Mouse (Mus musculus) thymus, adult 18-20 months (tissue): ENCODE data around the gene Krtap5-5.
"Not testable (repeated sequence)": the region's sequence is repeated elsewhere in the genome, so short reads cannot be mapped to it uniquely, and the experiment has no call there.

Experiments
- DNase-seq, 2 experiments: peaks; one replicate each; pipeline ENCODE4 v3.0.0; 2022; ENCODE audit warnings: mixed read lengths in 2 of 2

Gene Krtap5-5

DNA sequence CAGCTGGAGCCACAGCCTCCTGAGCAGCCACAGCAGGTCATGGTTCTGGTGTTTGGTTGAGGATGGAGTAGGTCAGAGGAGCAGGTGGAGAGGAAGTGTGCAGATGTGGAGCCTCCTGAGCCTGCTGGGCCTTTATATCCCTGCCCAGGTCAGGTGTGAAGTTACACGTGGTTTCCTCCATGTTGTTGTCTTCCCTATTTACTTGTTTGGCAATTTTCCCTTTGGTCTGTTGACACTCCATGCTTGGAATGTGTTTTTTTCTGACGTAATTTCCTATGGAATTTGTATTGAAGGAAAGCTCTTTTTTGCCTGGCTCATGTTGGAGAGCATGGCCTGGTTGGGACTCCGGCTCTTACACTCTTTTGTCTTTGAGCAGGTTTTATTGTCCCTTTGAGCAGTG is at the start of gene Krtap5-5:
Krtap5-5 (minus strand) TSS at position 101 of the 400 bp plus-strand sequence.
- DNase-seq: not testable (repeated sequence)

DNA sequence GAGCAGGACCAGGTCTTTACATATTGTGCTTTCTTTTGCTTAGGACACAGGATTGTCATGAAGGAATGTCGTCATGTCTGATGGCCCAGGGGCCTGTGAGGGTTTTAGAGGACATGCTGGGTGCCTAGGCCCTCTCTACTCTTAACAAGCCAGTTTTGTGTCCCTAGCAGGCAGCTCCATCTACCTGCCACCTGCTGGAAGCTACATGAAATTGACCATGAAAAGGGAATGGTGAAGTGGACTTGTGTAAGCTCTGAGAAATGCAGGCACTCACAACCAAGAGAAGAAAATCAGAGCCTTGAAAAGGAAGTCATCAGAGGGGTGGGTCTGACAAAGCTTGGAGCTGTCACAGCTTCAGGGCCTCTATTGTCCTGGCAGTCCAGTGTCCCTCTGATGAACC is 49.5 kb upstream of the Krtap5-5 start:
- not testable (repeated sequence) for DNase-seq

- DNase-seq: peak in 1 of 2 experiments; percentile 6
Observed at GRCm38 (mm10) chr7:142278183-142278582, 48.4 kb upstream of the Krtap5-5 start.

- DNase-seq: not testable (repeated sequence)
Observed at GRCm38 (mm10) chr7:142274263-142274662, 44.5 kb upstream of the Krtap5-5 start, which contains the start of gene Gm4559. Gm4559 (minus strand) TSS chr7:142274363.

- not testable (repeated sequence) for DNase-seq
Observed at GRCm38 (mm10) chr7:142258254-142258653, 28.5 kb upstream of the Krtap5-5 start, which contains the start of gene Gm2431. Gm2431 (minus strand) TSS chr7:142258354.

DNA sequence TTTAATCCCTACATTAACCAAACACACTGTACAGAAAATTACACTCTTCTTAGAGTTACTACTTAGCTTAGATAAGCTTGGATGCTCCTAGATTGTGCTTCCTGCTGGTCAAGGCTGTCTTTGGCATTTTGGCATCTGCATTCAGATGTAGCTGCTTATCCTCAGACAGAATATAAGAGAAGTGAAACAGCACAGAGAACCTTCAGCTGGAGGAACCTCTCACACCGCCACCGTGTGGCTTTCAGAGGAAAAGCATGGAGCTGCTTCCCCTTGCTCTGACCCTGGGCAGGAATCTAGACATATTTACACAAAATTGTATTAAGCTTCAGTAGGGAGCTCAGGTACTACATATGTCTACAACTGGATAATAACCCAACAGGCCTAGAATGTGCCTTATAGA is 25.7 kb upstream of the Krtap5-5 start:
- DNase-seq: no peak

- no peak for DNase-seq
Observed at GRCm38 (mm10) chr7:142249824-142250223, 20.1 kb upstream of the Krtap5-5 start.

DNA sequence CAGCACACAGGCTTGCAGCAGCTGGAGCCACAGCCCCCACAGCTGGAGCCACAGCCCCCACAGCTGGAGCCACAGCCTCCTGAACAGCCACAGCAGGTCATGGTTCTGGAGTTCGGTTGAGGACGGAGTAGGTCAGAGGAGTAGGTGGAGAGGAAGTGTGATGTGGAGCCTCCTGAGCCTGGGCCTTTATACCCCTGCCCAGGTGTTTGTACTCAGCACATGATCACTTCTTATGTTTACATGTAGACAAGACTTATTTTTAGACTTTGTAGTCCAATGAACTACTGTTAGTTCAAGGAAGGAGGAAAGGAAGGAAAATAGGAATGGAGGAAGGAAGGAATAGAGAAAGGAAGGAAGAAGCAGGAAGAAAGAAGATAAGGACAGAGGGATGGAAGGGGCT is 11.2 kb upstream of the Krtap5-5 start, which contains the start of gene Gm40460:
Gm40460 (minus strand) TSS at position 101 of the 400 bp plus-strand sequence.
- DNase-seq: no peak

GRCm38 (mm10) chr7:142231540-142231939 is 1.8 kb upstream of the Krtap5-5 start:
- no peak for DNase-seq

- no peak for DNase-seq
Observed at GRCm38 (mm10) chr7:142224518-142224917, 5.3 kb downstream of the Krtap5-5 start.

- not testable (repeated sequence) for DNase-seq
Observed at GRCm38 (mm10) chr7:142212136-142212535, 17.6 kb downstream of the Krtap5-5 start.

- no peak for DNase-seq
Observed at GRCm38 (mm10) chr7:142211559-142211958, 18.2 kb downstream of the Krtap5-5 start, which contains the start of gene Gm7579. Gm7579 (plus strand) TSS chr7:142211859.

DNA sequence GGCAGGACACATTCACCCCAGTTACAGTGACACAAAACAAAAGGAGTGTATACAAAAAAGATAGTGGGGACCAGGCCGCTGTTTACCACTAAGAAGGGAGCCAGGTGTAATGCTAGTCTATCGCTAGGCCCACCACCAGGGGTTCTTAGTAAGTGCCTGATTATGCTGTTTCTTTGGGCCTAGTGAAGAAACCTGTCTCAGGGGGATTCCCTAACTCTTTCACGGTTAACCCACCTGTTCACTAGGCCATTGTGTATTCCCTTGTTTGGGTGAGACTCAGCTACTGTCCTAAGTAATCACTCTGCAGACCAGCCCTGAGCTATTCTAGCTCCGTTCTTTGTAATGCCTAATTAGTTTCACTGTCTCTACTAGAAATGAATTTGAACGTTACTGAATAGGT is 22.9 kb downstream of the Krtap5-5 start:
- not testable (repeated sequence) for DNase-seq

DNA sequence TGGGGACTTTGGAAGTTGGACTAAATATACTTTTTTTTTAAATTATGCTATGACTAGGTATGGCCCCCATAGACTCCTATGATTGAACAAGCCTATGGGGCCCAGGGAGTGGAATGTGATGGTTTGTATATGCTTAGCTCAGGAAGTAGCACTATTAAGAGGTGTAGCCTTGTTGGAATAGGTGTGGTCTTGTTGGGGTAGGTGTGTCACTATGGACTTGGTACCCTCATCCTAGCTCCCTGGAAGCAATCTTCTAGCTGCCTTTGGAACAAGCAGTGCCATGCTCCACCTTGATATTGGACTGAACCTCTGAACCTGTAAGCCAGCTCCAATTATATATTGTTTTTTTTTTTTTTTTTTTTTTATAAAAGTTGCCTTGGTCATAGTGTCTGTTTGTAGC is 24.3 kb downstream of the Krtap5-5 start:
- DNase-seq: no peak

- DNase-seq: no peak
Observed at GRCm38 (mm10) chr7:142201064-142201463, 28.7 kb downstream of the Krtap5-5 start, which contains the start of gene Krtap5-3. Krtap5-3 (plus strand) TSS chr7:142201364.

DNA sequence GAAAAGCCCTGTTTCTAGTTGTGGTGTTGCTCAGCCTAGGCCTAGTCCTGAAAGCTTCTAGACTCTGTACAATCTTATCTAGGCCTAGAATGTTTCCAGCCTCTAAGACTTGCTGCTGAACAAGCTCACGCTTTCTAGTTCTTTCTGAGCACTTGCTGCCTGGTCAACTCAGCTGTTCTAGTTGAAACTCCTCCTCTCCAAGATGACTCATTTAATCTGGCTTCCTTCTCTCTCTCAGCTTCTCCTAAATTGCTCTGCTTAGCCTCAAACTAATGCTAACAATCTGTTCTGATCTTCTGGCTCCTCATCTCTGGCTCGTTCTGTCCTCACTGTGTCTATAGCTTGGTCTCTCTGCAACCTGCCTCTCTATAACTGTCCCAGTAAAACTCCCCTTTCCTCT is 31.0 kb downstream of the Krtap5-5 start:
- DNase-seq: no peak

DNA sequence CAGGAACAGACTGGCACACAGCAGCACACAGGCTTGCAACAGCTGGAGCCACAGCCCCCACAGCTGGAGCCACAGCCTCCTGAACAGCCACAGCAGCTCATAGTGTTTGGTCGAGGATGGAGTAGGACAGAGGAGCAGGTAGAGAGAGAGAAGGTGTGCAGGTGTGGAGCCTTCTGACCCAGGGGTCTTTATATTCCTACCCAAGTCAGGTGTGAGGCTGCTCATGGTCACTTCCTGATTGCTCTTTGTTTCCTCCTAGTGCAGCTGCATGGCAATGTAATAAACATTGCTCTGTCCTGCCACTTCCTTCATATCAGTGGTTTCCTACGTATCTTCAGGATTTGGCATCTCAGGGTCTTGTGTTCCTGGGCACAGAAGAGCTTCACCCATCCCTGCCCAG is 39.5 kb downstream of the Krtap5-5 start, which contains the start of gene Gm10153:
Gm10153 (minus strand) TSS at position 101 of the 400 bp plus-strand sequence.
- no peak for DNase-seq

DNA sequence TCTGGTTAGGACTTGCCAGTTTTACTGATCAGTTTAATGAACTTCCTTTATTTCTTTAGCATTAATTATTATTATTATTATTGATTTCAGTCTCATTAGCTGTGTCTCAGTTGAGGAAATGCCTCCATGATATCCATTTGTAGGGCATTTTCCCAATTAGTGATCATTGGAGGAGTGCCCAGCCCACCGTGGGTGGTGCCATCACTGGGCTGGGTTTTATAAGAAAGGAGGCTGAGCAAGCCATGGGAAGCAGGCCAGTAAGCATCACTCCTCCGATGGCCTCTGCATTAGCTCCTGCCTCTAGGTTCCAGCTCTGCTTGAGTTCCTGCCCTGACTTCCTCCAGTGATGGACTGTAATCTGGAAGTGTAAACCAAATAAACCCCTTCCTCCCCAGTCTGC is 41.6 kb downstream of the Krtap5-5 start:
- DNase-seq: no peak

DNA sequence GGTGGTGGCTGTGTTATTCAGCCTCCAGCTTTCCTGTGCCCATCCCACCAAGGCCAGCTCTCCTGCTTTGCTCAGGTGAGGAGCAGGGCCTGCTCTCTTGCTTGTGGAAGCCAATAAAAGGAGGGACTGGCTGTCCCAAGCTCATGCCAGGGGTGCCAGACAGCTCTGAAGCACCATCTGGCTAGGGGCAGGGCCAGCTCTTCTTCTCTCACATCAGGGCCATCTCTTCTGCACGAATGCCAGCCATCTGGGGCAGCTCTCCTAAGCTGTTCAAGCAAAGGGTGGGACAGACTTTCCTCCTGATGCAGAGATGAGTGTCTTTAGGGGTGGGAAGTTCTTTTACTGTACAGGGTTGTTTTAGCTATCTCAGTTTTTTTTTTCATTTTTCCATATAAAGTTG is 48.8 kb downstream of the Krtap5-5 start:
- no peak for DNase-seq
